Mouse (Mus musculus) CH12.LX (cell line): ENCODE measurements around the gene Pla2g12b. TPM values are rescaled to one million over a fixed set of nuclear protein-coding genes. Genes with fewer than 3 reads are reported as not detected.
A peak's percentile ranks its signal among the peaks of the same experiment; 100 is the strongest.

ENCODE experiments used
- DNase-seq: peaks from one replicate; pipeline ENCODE4 v3.0.0-alpha.2; 2013; ENCODE audit errors: extremely low read depth
- H3K27ac ChIP-seq: 2 replicates; pipeline ENCODE4 v1.5.1; 2012; ENCODE audit warnings: low read depth, mild to moderate bottlenecking, control low read depth, moderate library complexity; ENCODE audit not compliant: insufficient read depth
- H3K27me3 ChIP-seq: replicated peaks from 2 replicates; pipeline ENCODE3; 2012; ENCODE audit warnings: inconsistent platforms
- H3K36me3 ChIP-seq, 2 experiments: replicated peaks in 1 of 2; 2 replicates each; pipeline versions ENCODE3 to v1.6.1; 2012; ENCODE audit warnings: inconsistent platforms in 1 of 2, low read length in 1 of 2, mild to moderate bottlenecking in 1 of 2, mixed read lengths in 1 of 2, moderate library complexity in 1 of 2; ENCODE audit not compliant: control insufficient read depth in 1 of 2, insufficient read depth in 1 of 2
- H3K4me1 ChIP-seq, 2 experiments: 2 replicates each; pipeline ENCODE4 v1.6.1; 2012; ENCODE audit warnings: inconsistent platforms in 1 of 2, moderate library complexity in 1 of 2; ENCODE audit not compliant: insufficient read depth in 2 of 2, control insufficient read depth in 1 of 2
- H3K4me2 ChIP-seq: 2 replicates; pipeline ENCODE4 v1.6.1; 2012; ENCODE audit warnings: low read depth, mild to moderate bottlenecking, control low read depth; ENCODE audit not compliant: poor library complexity, insufficient read depth, severe bottlenecking
- H3K4me3 ChIP-seq, 3 experiments: fragments of 150-350 bp in 1 of 3; sonication (generic) in 1 of 3; replicated peaks in 1 of 3; 2 replicates each; pipeline versions ENCODE3 to v1.5.1; 2011 to 2012; ENCODE audit warnings: low read depth in 2 of 3, low read length in 2 of 3, mild to moderate bottlenecking in 2 of 3, moderate library complexity in 2 of 3, control low read depth in 1 of 3, improper control_type of control experiment in 1 of 3, inconsistent platforms in 1 of 3, mixed read lengths in 1 of 3; ENCODE audit not compliant: poor library complexity in 1 of 3
- H3K79me2 ChIP-seq: replicated peaks from 2 replicates; pipeline ENCODE4 v1.6.1; 2012; ENCODE audit warnings: mild to moderate bottlenecking, moderate library complexity; ENCODE audit not compliant: control insufficient read depth, poor library complexity, insufficient read depth, severe bottlenecking; ENCODE audit errors: extremely low read depth
- H3K9ac ChIP-seq: 2 replicates; pipeline ENCODE4 v1.6.1; 2012; ENCODE audit warnings: low read depth, mild to moderate bottlenecking, control low read depth, moderate library complexity; ENCODE audit not compliant: insufficient read depth
- H3K9me3 ChIP-seq: replicated peaks from 2 replicates; pipeline ENCODE3; 2012; ENCODE audit warnings: low read length, inconsistent platforms, mixed read lengths
- BHLHE40 ChIP-seq: IDR thresholded peaks from 2 replicates; pipeline ENCODE4 v1.6.1; 2011; ENCODE audit warnings: mild to moderate bottlenecking, low read depth, low read length, improper control_type of control experiment
- CHD1 ChIP-seq: IDR thresholded peaks from 2 replicates; pipeline ENCODE4 v1.6.1; 2012; ENCODE audit warnings: low read depth, low read length, improper control_type of control experiment, inconsistent platforms
- CHD2 ChIP-seq: IDR thresholded peaks from 2 replicates; pipeline ENCODE4 v1.6.1; 2011; ENCODE audit warnings: low read length, improper control_type of control experiment
- CTCF ChIP-seq, 2 experiments: IDR thresholded peaks in 1 of 2; conservative IDR thresholded peaks in 1 of 2; 2 replicates each; pipeline ENCODE4 v1.5.1; 2011 to 2012; ENCODE audit warnings: low read depth in 2 of 2, low read length in 2 of 2, improper control_type of control experiment in 1 of 2, inconsistent platforms in 1 of 2, mild to moderate bottlenecking in 1 of 2, moderate library complexity in 1 of 2
- E2F4 ChIP-seq: IDR thresholded peaks from 2 replicates; pipeline ENCODE4 v1.6.1; 2011; ENCODE audit warnings: low read depth, low read length, improper control_type of control experiment; ENCODE audit not compliant: insufficient replicate concordance
- ELF1 ChIP-seq: IDR thresholded peaks from 2 replicates; pipeline ENCODE4 v1.6.1; 2014; ENCODE audit warnings: low read depth, mild to moderate bottlenecking, inconsistent platforms, low read length, improper control_type of control experiment
- EP300 ChIP-seq: IDR thresholded peaks from 2 replicates; pipeline ENCODE4 v1.6.1; 2011; ENCODE audit warnings: low read length, improper control_type of control experiment
- ETS1 ChIP-seq: conservative IDR thresholded peaks from 2 replicates; pipeline ENCODE4 v1.6.1; 2012; ENCODE audit warnings: low read depth, mild to moderate bottlenecking, inconsistent platforms, low read length, improper control_type of control experiment, moderate library complexity
- HCFC1 ChIP-seq: IDR thresholded peaks from 2 replicates; pipeline ENCODE4 v1.6.1; 2012; ENCODE audit warnings: low read depth, mild to moderate bottlenecking, inconsistent platforms, low read length, improper control_type of control experiment
- IRF4 ChIP-seq: IDR thresholded peaks from 2 replicates; pipeline ENCODE4 v1.6.1; 2014; ENCODE audit warnings: low read depth, mild to moderate bottlenecking, inconsistent platforms, low read length, improper control_type of control experiment
- JUN ChIP-seq: IDR thresholded peaks from 2 replicates; pipeline ENCODE4 v1.6.1; 2011; ENCODE audit warnings: low read depth, mild to moderate bottlenecking, low read length, improper control_type of control experiment, moderate library complexity; ENCODE audit not compliant: insufficient read depth
- JUND ChIP-seq: conservative IDR thresholded peaks from 2 replicates; pipeline ENCODE4 v1.6.1; 2011; ENCODE audit warnings: low read depth, low read length, improper control_type of control experiment
- KAT2A ChIP-seq: IDR thresholded peaks from 2 replicates; pipeline ENCODE4 v1.6.1; 2012; ENCODE audit warnings: low read length, improper control_type of control experiment, inconsistent platforms; ENCODE audit not compliant: insufficient replicate concordance
- MAX ChIP-seq: IDR thresholded peaks from 2 replicates; pipeline ENCODE4 v1.6.1; 2011; ENCODE audit warnings: low read length, improper control_type of control experiment
- MAZ ChIP-seq: IDR thresholded peaks from 2 replicates; pipeline ENCODE4 v1.6.1; 2012; ENCODE audit warnings: low read depth, mild to moderate bottlenecking, inconsistent platforms, low read length, improper control_type of control experiment, moderate library complexity
- MYC ChIP-seq: IDR thresholded peaks from 2 replicates; pipeline ENCODE4 v1.6.1; 2011; ENCODE audit warnings: low read depth, mild to moderate bottlenecking, improper control_type of control experiment, low read length
- NELFE ChIP-seq: IDR thresholded peaks from 2 replicates; pipeline ENCODE4 v1.6.1; 2011; ENCODE audit warnings: low read depth, low read length, improper control_type of control experiment
- NRF1 ChIP-seq: IDR thresholded peaks from 2 replicates; pipeline ENCODE4 v1.6.1; 2014; ENCODE audit warnings: low read depth, mild to moderate bottlenecking, inconsistent platforms, low read length, improper control_type of control experiment, moderate library complexity
- PAX5 ChIP-seq: IDR thresholded peaks from 2 replicates; pipeline ENCODE4 v1.6.1; 2012; ENCODE audit warnings: low read length, inconsistent platforms, mixed read lengths
- POLR2A ChIP-seq: IDR thresholded peaks from 2 replicates; pipeline ENCODE4 v1.6.1; 2011; ENCODE audit warnings: low read depth, mild to moderate bottlenecking, improper control_type of control experiment, low read length
- POLR2AphosphoS2 ChIP-seq: IDR thresholded peaks from 2 replicates; pipeline ENCODE4 v1.6.1; 2011; ENCODE audit warnings: low read depth, low read length, improper control_type of control experiment
- RAD21 ChIP-seq: IDR thresholded peaks from 2 replicates; pipeline ENCODE4 v1.6.1; 2011; ENCODE audit warnings: low read depth, mild to moderate bottlenecking, low read length, improper control_type of control experiment, moderate library complexity
- RCOR1 ChIP-seq: conservative IDR thresholded peaks from 2 replicates; pipeline ENCODE4 v1.6.1; 2012; ENCODE audit warnings: low read depth, mild to moderate bottlenecking, inconsistent platforms, low read length, improper control_type of control experiment
- SMC3 ChIP-seq: IDR thresholded peaks from 2 replicates; pipeline ENCODE4 v1.6.1; 2011; ENCODE audit warnings: low read depth, low read length, improper control_type of control experiment
- TBP ChIP-seq: conservative IDR thresholded peaks from 2 replicates; pipeline ENCODE4 v1.6.1; 2011; ENCODE audit warnings: low read depth, low read length, improper control_type of control experiment
- TCF12 ChIP-seq: IDR thresholded peaks from 2 replicates; pipeline ENCODE4 v1.6.1; 2014; ENCODE audit warnings: low read depth, mild to moderate bottlenecking, inconsistent platforms, low read length, improper control_type of control experiment
- UBTF ChIP-seq: IDR thresholded peaks from 2 replicates; pipeline ENCODE4 v1.6.1; 2012; ENCODE audit warnings: low read depth, mild to moderate bottlenecking, inconsistent platforms, low read length, improper control_type of control experiment, moderate library complexity
- USF1 ChIP-seq: IDR thresholded peaks from 2 replicates; pipeline ENCODE4 v1.6.1; 2014; ENCODE audit warnings: low read depth, mild to moderate bottlenecking, inconsistent platforms, low read length, improper control_type of control experiment
- USF2 ChIP-seq: conservative IDR thresholded peaks from 2 replicates; pipeline ENCODE4 v1.6.1; 2011; ENCODE audit warnings: low read depth, low read length, improper control_type of control experiment
- ZC3H11A ChIP-seq: IDR thresholded peaks from 2 replicates; pipeline ENCODE4 v1.6.1; 2012; ENCODE audit warnings: low read depth, mild to moderate bottlenecking, inconsistent platforms, low read length, improper control_type of control experiment
- ZKSCAN1 ChIP-seq: IDR thresholded peaks from 2 replicates; pipeline ENCODE4 v1.6.1; 2012; ENCODE audit warnings: low read depth, inconsistent platforms, low read length, improper control_type of control experiment, borderline replicate concordance
- ZMIZ1 ChIP-seq: IDR thresholded peaks from 2 replicates; pipeline ENCODE4 v1.6.1; 2012; ENCODE audit warnings: low read depth, mild to moderate bottlenecking, inconsistent platforms, low read length, improper control_type of control experiment
- ZNF384 ChIP-seq: IDR thresholded peaks from 2 replicates; pipeline ENCODE4 v1.6.1; 2012; ENCODE audit warnings: low read depth, low read length, improper control_type of control experiment, inconsistent platforms
- dilution Hi-C: fragments of 300-500 bp; cut with MboI; formaldehyde crosslinking; loops from 2 replicates; pipeline ENCODE4 v1.14.3; 2020; ENCODE audit warnings: low sequenced_read_pairs; ENCODE audit not compliant: extremely low pct_unique_long_range_greater_than_20kb, extremely low pct_ligation_motif_present
- in situ Hi-C: fragments of 300-500 bp; cut with MboI; formaldehyde crosslinking; loops from 3 replicates; pipeline ENCODE4 v1.14.3; 2019; ENCODE audit warnings: low sequenced_read_pairs, low pct_ligation_motif_present, low pct_unique_long_range_greater_than_20kb, mixed read lengths
- polyA plus RNA-seq: library from polyadenylated mRNA; unstranded; fragments of >175 nt; gene quantifications from 2 replicates; pipeline ENCODE4 v1.2.1, GENCODE M21; 2012; ENCODE audit warnings: low read depth; ENCODE audit not compliant: insufficient read length
- total RNA-seq, 2 experiments: library from RNA; depleted of rRNA; stranded (reverse); fragments of 300-350 nt in 1 of 2; fragments of >200 nt in 1 of 2; gene quantifications; 2 replicates each; pipeline ENCODE4 v1.2.3; 2012 to 2014

Pla2g12b gene
- total and polyA plus RNA-seq, 3 experiments: not detected

GRCm38 (mm10) chr10:59368729-59369128 lies 34.7 kb upstream of the Pla2g12b start:
- dilution Hi-C loops: no loop called here
- Histone ChIP-seq H3K4me3 (no peak overlapping the region), H3K4me1 (peaks cover 6 to 12% of the 10 kb centered on the region in 2 experiments), H3K9me3 (no peaks in the 10 kb centered on the region), H3K9ac (no peak overlapping the region), H3K27me3 (no peaks in the 10 kb centered on the region), H3K36me3 (peaks cover 62 to 96% of the 10 kb centered on the region in 2 experiments), H3K79me2 (no peaks in the 10 kb centered on the region), H3K27ac (no peak overlapping the region), H3K4me2 (no peak overlapping the region)
- no peak for DNase-seq
- in situ Hi-C loops: no loop called here
- TF ChIP-seq UBTF (no peak), MAZ (no peak), USF1 (no peak), USF2 (no peak), POLR2AphosphoS2 (no peak), ETS1 (no peak), JUN (no peak), TBP (no peak), ELF1 (no peak), POLR2A (no peak), PAX5 (no peak), NELFE (no peak)

GRCm38 (mm10) chr10:59369426-59369825 lies 34.0 kb upstream of the Pla2g12b start:
- Histone ChIP-seq H3K4me2 (no peak overlapping the region), H3K27me3 (no peaks in the 10 kb centered on the region), H3K36me3 (peaks cover 59 to 96% of the 10 kb centered on the region in 2 experiments), H3K79me2 (no peaks in the 10 kb centered on the region), H3K4me1 (peaks cover 6 to 14% of the 10 kb centered on the region in 2 experiments), H3K9me3 (no peaks in the 10 kb centered on the region), H3K27ac (no peak overlapping the region), H3K9ac (no peak overlapping the region), H3K4me3 (no peak overlapping the region)
- no peak for TF ChIP-seq USF2
- no peak for TF ChIP-seq NRF1
- peak; percentile 82 for TF ChIP-seq BHLHE40
- TF ChIP-seq IRF4: peak; percentile 37; the same call in 1 of the 2 replicates
- TF ChIP-seq E2F4: no peak
- TF ChIP-seq TBP: no peak
- TF ChIP-seq MAX: no peak
- TF ChIP-seq CTCF (conservative IDR thresholded peaks at IDR 0.05 in 1 of 2, IDR thresholded peaks at IDR 0.05 in 1 of 2; ENCODE audit: low read depth in 2 of 2, low read length in 2 of 2): no peak
- no peak for TF ChIP-seq ZMIZ1
- TF ChIP-seq TCF12: no peak
- TF ChIP-seq ZKSCAN1: no peak
- TF ChIP-seq ZC3H11A: no peak
- TF ChIP-seq JUND: peak; percentile 44; the same call in 1 of the 2 replicates
- no peak for TF ChIP-seq POLR2AphosphoS2
- TF ChIP-seq MYC: no peak
- no peak for TF ChIP-seq POLR2A
- TF ChIP-seq CHD1: no peak
- TF ChIP-seq EP300: peak; percentile 55; the same call in 1 of the 2 replicates
- TF ChIP-seq RAD21: no peak
- TF ChIP-seq ZNF384: no peak
- no peak for TF ChIP-seq SMC3
- no peak for TF ChIP-seq HCFC1
- TF ChIP-seq CHD2: no peak
- TF ChIP-seq RCOR1: no peak
- TF ChIP-seq KAT2A: no peak
- TF ChIP-seq UBTF: no peak
- in situ Hi-C loops (no loop called here), dilution Hi-C loops (no loop called here)
- DNase-seq: peak; percentile 37
